Mouse (Mus musculus): Measurements from ENCODE around the gene Pknox2.

Gene Pknox2

GRCm38 (mm10) chr9:37038859-37039258, 108.3 kb downstream of the Pknox2 start:
- DNase-seq, result no peak

GRCm38 (mm10) chr9:37038445-37038844, 108.8 kb downstream of the Pknox2 start:
- no peak for DNase-seq

- no peak for DNase-seq
These were observed 109.8 kb downstream of the Pknox2 start for GRCm38 (mm10) chr9:37037405-37037804.

- DNase-seq, result no peak
These were observed 112.0 kb downstream of the Pknox2 start for GRCm38 (mm10) chr9:37035248-37035647.

GRCm38 (mm10) chr9:37034316-37034715, 112.9 kb downstream of the Pknox2 start:
- no peak for DNase-seq

GRCm38 (mm10) chr9:37030347-37031213, 116.6 kb downstream of the Pknox2 start:
- DNase-seq, result no peak

- DNase-seq, result no peak
These were observed 117.3 kb downstream of the Pknox2 start for GRCm38 (mm10) chr9:37029811-37030346.

GRCm38 (mm10) chr9:37027825-37028575, 119.2 kb downstream of the Pknox2 start:
- no peak for DNase-seq

- no peak for DNase-seq
These were observed 121.3 kb downstream of the Pknox2 start for GRCm38 (mm10) chr9:37025913-37026312.

GRCm38 (mm10) chr9:37021586-37022230, 125.5 kb downstream of the Pknox2 start:
- DNase-seq, result no peak

- DNase-seq, result no peak
These were observed 129.1 kb downstream of the Pknox2 start for GRCm38 (mm10) chr9:37018154-37018553.

- DNase-seq, result no peak
These were observed 130.0 kb downstream of the Pknox2 start for GRCm38 (mm10) chr9:37017169-37017568.

GRCm38 (mm10) chr9:37016165-37016564, 131.0 kb downstream of the Pknox2 start:
- no peak for DNase-seq

GRCm38 (mm10) chr9:37013565-37013964, 133.6 kb downstream of the Pknox2 start:
- no peak for DNase-seq

- no peak for DNase-seq
These were observed 139.1 kb downstream of the Pknox2 start for GRCm38 (mm10) chr9:37008090-37008489.

GRCm38 (mm10) chr9:37004676-37005075, 142.5 kb downstream of the Pknox2 start:
- no peak for DNase-seq

GRCm38 (mm10) chr9:37001935-37002535, 145.2 kb downstream of the Pknox2 start:
- DNase-seq, result no peak

GRCm38 (mm10) chr9:36999393-36999792, 147.8 kb downstream of the Pknox2 start:
- no peak for DNase-seq

- DNase-seq, result no peak
These were observed 156.4 kb downstream of the Pknox2 start for GRCm38 (mm10) chr9:36990626-36991368.

GRCm38 (mm10) chr9:36989991-36990390, 157.2 kb downstream of the Pknox2 start:
- no peak for DNase-seq

GRCm38 (mm10) chr9:36985233-36985632, 162.0 kb downstream of the Pknox2 start:
- no peak for DNase-seq
